Mouse (Mus musculus): ENCODE measurements around the gene Cnppd1.

The Cnppd1 gene

GRCm38 (mm10) chr1:75147411-75148135 is 5.1 kb upstream of the Cnppd1 start:
- no peak for DNase-seq (ENCODE audit: low spot score in 2 of 2)

- DNase-seq (ENCODE audit: low spot score in 2 of 2) = no peak
Measured at GRCm38 (mm10) chr1:75145589-75145988, 3.1 kb upstream of the Cnppd1 start.

DNA sequence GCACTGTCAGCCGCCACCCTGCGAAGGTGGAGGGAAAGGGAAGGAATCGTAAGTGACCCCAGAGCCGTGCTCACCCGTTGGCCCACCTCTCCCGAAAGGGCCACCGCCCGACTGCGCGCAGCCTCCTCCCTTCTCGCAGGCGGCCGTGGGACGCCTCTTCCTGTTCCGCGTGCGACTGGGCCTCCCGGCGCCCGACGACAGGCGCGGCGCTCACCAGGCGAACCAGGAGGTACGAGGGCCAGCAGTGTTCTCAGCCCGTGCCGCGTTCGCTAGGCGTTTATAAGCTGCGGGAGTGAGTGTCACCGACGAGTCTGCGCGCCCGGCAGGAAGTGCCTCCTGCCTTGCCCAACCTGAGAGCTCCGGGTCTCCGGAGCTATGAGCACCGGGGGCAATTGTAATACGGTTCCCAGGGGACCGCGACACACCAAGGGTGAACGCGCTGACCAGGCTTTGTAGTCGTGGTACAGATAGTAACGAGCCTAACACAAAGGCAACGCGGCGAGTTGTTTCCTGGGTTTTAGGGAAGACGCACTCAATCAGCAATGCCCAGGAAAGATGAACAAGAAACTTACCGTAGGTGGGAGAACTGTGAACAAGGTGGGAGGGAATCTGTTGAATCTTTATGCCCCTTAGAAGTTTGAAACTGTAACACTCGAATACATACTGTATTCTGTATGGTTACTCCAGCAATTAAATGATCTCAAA is 873 bp downstream of the Cnppd1 start:
- peak; percentile 62 for DNase-seq (ENCODE audit: low spot score in 2 of 2)

- DNase-seq (ENCODE audit: low spot score in 2 of 2) = no peak
Measured at GRCm38 (mm10) chr1:75140601-75141190, 1.8 kb downstream of the Cnppd1 start.

DNA sequence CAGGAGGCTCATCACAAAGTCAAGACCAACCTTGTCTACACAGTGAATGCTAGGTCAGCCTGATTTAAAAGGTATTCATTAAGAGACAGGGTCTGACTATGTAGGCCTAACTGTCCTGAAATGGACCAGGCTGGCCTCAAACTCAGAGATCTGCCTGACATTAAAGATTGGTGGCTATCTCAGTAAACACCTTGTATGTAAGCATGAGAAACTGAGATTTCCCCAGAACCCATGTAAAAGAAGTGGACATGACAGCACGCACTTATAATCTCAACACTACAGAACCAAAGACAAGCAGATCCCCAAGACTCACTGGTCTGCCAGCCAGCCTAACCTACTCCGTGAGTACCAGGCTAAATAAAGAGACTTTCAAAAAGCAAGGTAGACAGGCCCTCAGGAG is 4.1 kb downstream of the Cnppd1 start:
- no peak for DNase-seq (ENCODE audit: low spot score in 2 of 2)

- no peak for DNase-seq (ENCODE audit: low spot score in 2 of 2)
Measured at GRCm38 (mm10) chr1:75136730-75137129, 5.8 kb downstream of the Cnppd1 start.

DNA sequence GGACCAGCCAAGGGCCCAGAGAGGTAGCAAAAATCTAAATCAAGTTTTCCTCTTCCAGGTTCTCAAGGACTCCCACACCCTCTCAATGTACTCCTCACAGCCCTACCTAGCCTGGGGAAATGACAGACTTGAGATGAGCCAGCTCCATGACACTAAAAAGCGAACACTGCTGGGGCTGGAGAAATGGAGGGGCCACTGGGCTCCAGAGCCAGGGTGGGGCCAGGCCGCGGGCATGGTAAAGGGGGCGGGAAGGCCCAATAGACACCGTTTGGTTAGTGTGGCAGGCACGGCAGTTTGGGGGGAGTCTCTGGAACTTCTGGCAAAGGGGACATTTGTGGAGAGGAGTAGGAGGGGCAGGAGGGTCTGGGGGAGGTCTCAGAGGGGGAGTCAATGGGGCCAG is 6.2 kb downstream of the Cnppd1 start:
- no peak for DNase-seq (ENCODE audit: low spot score in 2 of 2)

GRCm38 (mm10) chr1:75133421-75134207 is 8.9 kb downstream of the Cnppd1 start, which contains the start of gene Slc23a3:
Gene Slc23a3, minus strand, starts transcription at chr1:75133890.
- no peak for DNase-seq (ENCODE audit: low spot score in 2 of 2)

DNA sequence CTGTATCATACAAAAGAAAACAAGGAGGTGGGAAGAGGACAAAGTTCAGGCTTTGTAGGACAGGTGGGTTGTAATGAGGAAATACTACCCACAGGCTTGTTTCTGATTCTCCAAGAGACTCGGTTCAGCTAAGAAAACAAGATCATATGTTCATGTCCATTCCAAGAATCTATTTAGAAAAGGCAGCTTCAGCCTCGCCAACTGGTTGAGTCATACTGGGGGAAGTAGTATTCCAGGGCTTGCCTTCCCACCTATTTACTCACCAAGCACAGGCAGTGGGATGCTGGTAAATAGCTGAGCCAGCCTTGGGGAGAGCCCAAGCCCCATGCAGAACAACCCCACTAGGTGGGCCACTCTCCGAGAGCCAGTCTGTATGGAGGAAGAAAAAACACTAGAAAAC is 13.9 kb downstream of the Cnppd1 start:
- peak in 1 of 2 experiments; percentile 31 for DNase-seq (ENCODE audit: low spot score in 2 of 2)

DNA sequence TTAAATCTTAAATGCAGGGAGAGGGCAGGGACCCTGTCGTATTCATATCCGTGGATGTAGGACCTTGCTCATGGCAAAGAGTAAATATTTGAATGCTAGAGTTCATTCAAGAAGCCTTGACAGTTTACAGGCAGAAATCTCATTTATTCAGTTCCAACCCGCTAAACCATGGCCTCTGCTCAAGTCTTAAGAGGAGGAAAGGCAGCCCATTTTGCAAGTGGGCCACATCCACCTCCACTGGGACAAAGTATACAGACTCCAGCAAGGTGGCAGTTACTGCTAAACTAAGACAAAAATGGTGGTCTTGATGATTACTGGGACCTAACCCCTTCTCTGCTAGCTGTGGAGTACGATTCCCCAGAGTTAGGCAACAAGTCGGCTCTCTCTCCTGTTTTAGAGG is 17.1 kb downstream of the Cnppd1 start:
- DNase-seq (ENCODE audit: low spot score in 2 of 2) = no peak

DNA sequence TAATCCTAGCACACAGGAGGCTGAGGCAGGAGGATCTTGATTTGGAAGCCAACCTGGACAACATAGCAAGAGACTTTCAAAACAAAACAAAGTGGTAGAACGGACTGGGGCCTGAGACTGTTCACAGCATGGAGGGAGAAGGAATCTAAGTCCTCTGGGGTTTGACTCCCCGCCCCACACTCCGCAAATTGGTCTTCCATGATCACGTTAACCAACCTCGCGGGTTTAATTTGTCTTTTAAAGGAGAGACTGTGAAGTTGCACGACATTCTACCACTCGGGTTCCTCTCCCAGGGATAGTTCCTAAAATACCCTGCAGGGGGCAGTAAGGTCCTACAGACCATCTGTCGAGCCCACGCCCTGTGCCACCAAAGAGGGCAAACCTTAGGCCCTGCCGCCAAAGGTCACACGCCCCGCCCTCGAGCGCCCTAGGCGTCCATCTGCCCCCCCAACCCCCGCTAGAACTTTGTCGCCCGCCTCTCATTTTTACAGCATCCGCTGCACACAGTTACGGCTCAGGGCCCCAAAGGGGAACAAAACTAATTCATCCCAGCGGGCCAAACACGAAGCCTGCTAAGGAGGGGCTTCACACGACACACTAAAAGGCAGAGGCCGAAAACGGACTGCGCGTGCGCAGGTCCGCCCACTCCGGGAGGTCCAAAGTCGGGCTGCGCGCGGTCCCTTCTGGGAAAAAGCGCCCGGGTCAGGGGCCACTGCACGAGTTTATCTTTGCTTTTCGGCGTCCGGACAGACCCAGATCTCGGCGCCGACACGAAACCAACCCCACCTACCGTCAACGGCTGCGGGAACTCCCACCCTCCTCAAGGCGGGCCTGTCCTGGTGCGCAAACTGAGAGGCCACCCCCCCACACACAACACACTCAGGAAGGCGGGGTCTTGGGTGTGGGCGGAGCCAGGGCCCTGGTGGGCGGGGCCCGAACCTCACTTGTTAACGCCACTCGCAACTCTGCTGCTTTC is 17.9 kb downstream of the Cnppd1 start, which contains the start of gene Nhej1:
Gene Nhej1, minus strand, starts transcription at position 855 of the 976 bp plus-strand sequence.
- peak; percentile 84 to 91 for DNase-seq (ENCODE audit: low spot score in 2 of 2)

DNA sequence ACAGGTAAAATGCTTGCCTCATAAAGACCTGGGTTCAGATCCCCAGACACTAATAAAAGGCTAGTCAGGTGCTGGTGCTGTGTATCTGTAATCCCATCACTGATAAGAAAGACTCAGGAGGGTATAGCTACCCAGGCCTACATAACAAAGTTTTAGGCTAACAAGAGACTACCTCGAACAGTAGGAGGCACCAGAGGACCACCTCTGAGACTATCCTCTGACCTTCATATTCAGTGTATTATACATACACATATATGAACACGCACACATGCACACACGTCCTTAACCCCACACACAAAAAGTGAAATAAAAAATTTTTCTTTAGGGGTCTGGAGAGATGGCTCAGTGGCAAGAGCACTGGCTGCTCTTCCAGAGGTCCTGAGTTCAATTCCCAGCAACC is 20.3 kb downstream of the Cnppd1 start:
- no peak for DNase-seq (ENCODE audit: low spot score in 2 of 2)

Measured in right cerebral cortex, adult 2 months (tissue).